Mouse (Mus musculus) kidney, postnatal 0 days (tissue): ENCODE measurements at regions not wholly inside any gene's neighbourhood (a gene's known extent, or its start where the extent isn't known, plus 50 kb on each side); places are given as distances from the start of the nearest gene placed in this dataset.

Source experiments
- ATAC-seq: fragments of 200-750 bp; cut with Nextera tagmentation; replicated peaks from 2 replicates; pipeline ENCODE4 v1.8.0; 2017; ENCODE audit warnings: low read depth, moderate number of reproducible peaks, moderate TSS enrichment, moderate library complexity; ENCODE audit not compliant: low FRiP score
- DNase-seq: peaks from one replicate; pipeline ENCODE4 v3.0.0-alpha.2; 2016; ENCODE audit warnings: low spot score
- H3K27ac ChIP-seq: fragments of 300-500 bp; sonication (generic); 2 replicates; pipeline ENCODE4 v1.5.1; 2014; ENCODE audit warnings: mild to moderate bottlenecking
- H3K27me3 ChIP-seq: fragments of 300-500 bp; sonication (generic); 2 replicates; pipeline ENCODE4 v1.6.1; 2014; ENCODE audit warnings: low read length, mixed read lengths; ENCODE audit not compliant: insufficient read depth
- H3K36me3 ChIP-seq: fragments of 300-500 bp; sonication (generic); 2 replicates; pipeline ENCODE4 v1.6.1; 2014; ENCODE audit warnings: low read length, mixed read lengths; ENCODE audit not compliant: insufficient read depth
- H3K4me1 ChIP-seq: fragments of 300-500 bp; sonication (generic); replicated peaks from 2 replicates; pipeline ENCODE4 v1.6.1; 2014; ENCODE audit warnings: antibody characterized with exemption, low read length, mixed read lengths; ENCODE audit not compliant: insufficient read depth
- H3K4me2 ChIP-seq: fragments of 300-500 bp; sonication (generic); 2 replicates; pipeline ENCODE4 v1.6.1; 2014; ENCODE audit warnings: mild to moderate bottlenecking, low read length, moderate library complexity, mixed read lengths
- H3K4me3 ChIP-seq: fragments of 300-500 bp; sonication (generic); replicated peaks from 2 replicates; pipeline ENCODE4 v1.5.1; 2014; ENCODE audit warnings: low read depth, low read length
- H3K9ac ChIP-seq: fragments of 300-500 bp; sonication (generic); 2 replicates; pipeline ENCODE4 v1.6.1; 2014; ENCODE audit warnings: low read depth, low read length
- H3K9me3 ChIP-seq: fragments of 300-500 bp; sonication (generic); replicated peaks from 2 replicates; pipeline ENCODE4 v1.6.1; 2016; ENCODE audit warnings: low read length, inconsistent platforms, mixed read lengths
- CTCF ChIP-seq: IDR thresholded peaks from 2 replicates; pipeline ENCODE4 v1.5.1; 2016; ENCODE audit warnings: antibody characterized with exemption, low read depth, mild to moderate bottlenecking, moderate library complexity
- WGBS: fragments of 180-500 bp; shearing (Covaris S2); extraction: QIAGEN DNeasy Blood & Tissue Kit; methylation state at CpG from one replicate; pipeline ENCODE4 v1.1.7; 2014; 5-methylcytosine and 5-hydroxymethylcytosine counted together

- Histone ChIP-seq H3K9ac (no peak overlapping the region), H3K9me3 (no peaks in the 10 kb centered on the region), H3K36me3 (no peaks in the 10 kb centered on the region), H3K27me3 (no peaks in the 10 kb centered on the region), H3K27ac (no peak overlapping the region), H3K4me3 (no peak overlapping the region), H3K4me1 (no peaks in the 10 kb centered on the region), H3K4me2 (no peak overlapping the region)
- 84% methylated on average over 4 of the region's 4 CpGs for WGBS
- no peak for DNase-seq
- TF ChIP-seq CTCF: no peak
- ATAC-seq: no peak
These were observed 106.7 kb upstream of the Rgs1 start for GRCm38 (mm10) chr1:144355560-144356310.

GRCm38 (mm10) chr1:144355041-144355440 lies 106.0 kb upstream of the Rgs1 start:
- TF ChIP-seq CTCF: no peak
- Histone ChIP-seq H3K27me3 (no peaks in the 10 kb centered on the region), H3K4me2 (no peak overlapping the region), H3K27ac (no peak overlapping the region), H3K36me3 (no peaks in the 10 kb centered on the region), H3K9ac (no peak overlapping the region), H3K4me1 (no peaks in the 10 kb centered on the region), H3K4me3 (no peak overlapping the region), H3K9me3 (no peaks in the 10 kb centered on the region)
- DNase-seq: no peak
- no peak for ATAC-seq
- WGBS: 80% methylated on average over 3 of the region's 3 CpGs

GRCm38 (mm10) chr1:144353320-144353719 lies 104.3 kb upstream of the Rgs1 start:
- Histone ChIP-seq H3K27me3 (no peaks in the 10 kb centered on the region), H3K9ac (no peak overlapping the region), H3K4me3 (no peak overlapping the region), H3K9me3 (no peaks in the 10 kb centered on the region), H3K4me1 (no peaks in the 10 kb centered on the region), H3K36me3 (no peaks in the 10 kb centered on the region), H3K27ac (no peak overlapping the region), H3K4me2 (no peak overlapping the region)
- ATAC-seq (no peak), DNase-seq (peak; percentile 2)
- TF ChIP-seq CTCF: peak; percentile 54

- DNase-seq (no peak), ATAC-seq (no peak)
- H3K9ac ChIP-seq: no peak overlapping the region
- no peak overlapping the region for H3K4me3 ChIP-seq
- no peaks in the 10 kb centered on the region for H3K9me3 ChIP-seq
- WGBS: 93% methylated on average over 1 of the region's 1 CpGs
- no peak overlapping the region for H3K27ac ChIP-seq
- H3K4me2 ChIP-seq: no peak overlapping the region
- no peaks in the 10 kb centered on the region for H3K36me3 ChIP-seq
- H3K27me3 ChIP-seq: no peaks in the 10 kb centered on the region
- no peak for TF ChIP-seq CTCF
- H3K4me1 ChIP-seq: no peaks in the 10 kb centered on the region
These were observed 94.8 kb upstream of the Rgs1 start for GRCm38 (mm10) chr1:144343820-144344219.

GRCm38 (mm10) chr1:144343299-144343698 lies 94.3 kb upstream of the Rgs1 start:
- Histone ChIP-seq H3K4me2 (no peak overlapping the region), H3K9me3 (no peaks in the 10 kb centered on the region), H3K4me1 (no peaks in the 10 kb centered on the region), H3K9ac (no peak overlapping the region), H3K36me3 (no peaks in the 10 kb centered on the region), H3K27ac (no peak overlapping the region), H3K27me3 (no peaks in the 10 kb centered on the region), H3K4me3 (no peak overlapping the region)
- WGBS: 55% methylated on average over 5 of the region's 5 CpGs
- ATAC-seq (no peak), DNase-seq (no peak)
- no peak for TF ChIP-seq CTCF

GRCm38 (mm10) chr1:144337572-144337971 lies 88.5 kb upstream of the Rgs1 start:
- TF ChIP-seq CTCF: no peak
- ATAC-seq: no peak
- Histone ChIP-seq H3K4me3 (no peak overlapping the region), H3K9me3 (no peaks in the 10 kb centered on the region), H3K27ac (no peak overlapping the region), H3K36me3 (no peaks in the 10 kb centered on the region), H3K4me2 (no peak overlapping the region), H3K4me1 (no peaks in the 10 kb centered on the region), H3K27me3 (no peaks in the 10 kb centered on the region), H3K9ac (no peak overlapping the region)
- DNase-seq: no peak
- WGBS: 82% methylated on average over 2 of the region's 2 CpGs
